Mouse (Mus musculus) heart, adult 11 months (tissue): ENCODE results near the gene Adgrf3.

ENCODE experiments used
- DNase-seq: peaks from one replicate; pipeline ENCODE4 v3.0.0; 2022

Adgrf3 gene

DNA sequence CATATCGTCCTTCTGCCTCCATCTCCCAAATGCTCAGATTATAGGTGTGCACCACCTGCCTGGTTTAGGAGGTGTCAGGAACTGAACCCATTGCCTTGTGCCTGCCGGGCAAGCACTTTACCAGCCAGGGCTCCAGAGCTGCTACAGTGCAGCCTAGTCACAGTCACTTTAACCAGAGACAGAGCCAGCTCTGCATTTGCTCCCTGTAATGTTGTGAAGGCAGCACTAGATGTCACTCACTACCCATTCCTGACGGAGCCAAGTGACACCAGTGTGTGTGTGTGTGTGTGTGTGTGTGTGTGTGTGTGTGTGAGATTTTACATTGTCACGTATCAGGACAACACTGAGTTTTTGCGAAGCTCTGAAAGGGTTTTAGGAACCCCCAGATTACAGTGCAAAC, 4.0 kb downstream of the Adgrf3 start:
- peak; percentile 89 for DNase-seq

DNA sequence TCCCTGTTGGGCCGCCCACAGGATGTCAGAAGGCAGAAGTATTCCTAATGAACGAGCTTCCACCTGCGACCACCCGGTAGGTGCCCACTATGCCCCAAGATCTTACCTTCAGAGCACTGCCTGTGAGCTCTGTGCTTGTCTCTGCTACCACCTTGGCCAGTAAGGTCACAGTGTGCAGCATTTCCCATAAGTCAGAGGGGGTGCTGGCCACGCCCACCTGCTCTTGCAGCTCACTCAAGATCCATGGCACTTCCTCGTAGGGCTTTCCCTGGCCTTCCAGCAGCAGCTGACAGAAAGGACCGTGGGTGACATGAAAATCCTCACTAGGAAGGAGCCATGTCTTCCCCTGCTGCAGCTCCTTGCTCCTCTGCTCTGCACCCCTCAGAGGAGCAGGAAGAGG, 7.3 kb downstream of the Adgrf3 start:
- peak; percentile 85 for DNase-seq

DNA sequence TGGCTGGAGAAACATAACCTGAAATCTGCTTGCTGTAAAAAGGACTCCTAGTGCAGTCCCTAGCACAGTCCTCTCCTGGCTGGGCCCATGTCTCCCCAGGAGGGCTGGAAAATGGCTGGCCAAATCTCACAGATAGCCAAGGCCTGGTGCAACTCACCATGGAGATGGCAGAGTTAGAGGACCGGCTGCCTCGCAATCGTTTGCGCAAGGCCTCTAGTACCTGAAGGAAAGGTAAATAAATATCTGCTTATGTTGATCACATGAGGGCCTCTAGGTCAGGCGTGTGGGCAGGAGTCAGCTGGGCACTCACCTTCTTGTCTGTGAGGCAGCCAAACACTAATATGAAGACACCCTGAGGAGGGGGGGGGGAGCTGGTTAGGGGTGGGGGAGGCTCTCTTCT, 10.2 kb downstream of the Adgrf3 start:
- DNase-seq = peak; percentile 90

DNA sequence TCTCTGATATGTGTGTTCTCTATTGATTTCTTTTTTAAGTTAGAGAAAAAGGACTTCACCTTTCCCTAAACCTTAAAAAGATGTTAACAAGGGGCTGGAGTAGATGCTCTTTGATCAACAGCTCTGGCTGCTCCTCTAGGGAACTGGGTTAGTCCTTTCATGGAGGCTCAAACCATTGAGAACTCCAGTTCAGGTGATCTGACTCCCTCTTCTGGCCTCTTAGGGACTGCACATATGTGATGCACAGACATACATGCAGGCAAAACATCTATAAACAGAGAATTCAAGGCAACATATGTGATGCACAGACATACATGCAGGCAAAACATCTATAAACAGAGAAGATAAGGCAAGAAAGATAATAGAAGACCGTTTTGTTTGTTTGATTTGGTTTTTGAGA, 13.1 kb downstream of the Adgrf3 start:
- DNase-seq = peak; percentile 46

DNA sequence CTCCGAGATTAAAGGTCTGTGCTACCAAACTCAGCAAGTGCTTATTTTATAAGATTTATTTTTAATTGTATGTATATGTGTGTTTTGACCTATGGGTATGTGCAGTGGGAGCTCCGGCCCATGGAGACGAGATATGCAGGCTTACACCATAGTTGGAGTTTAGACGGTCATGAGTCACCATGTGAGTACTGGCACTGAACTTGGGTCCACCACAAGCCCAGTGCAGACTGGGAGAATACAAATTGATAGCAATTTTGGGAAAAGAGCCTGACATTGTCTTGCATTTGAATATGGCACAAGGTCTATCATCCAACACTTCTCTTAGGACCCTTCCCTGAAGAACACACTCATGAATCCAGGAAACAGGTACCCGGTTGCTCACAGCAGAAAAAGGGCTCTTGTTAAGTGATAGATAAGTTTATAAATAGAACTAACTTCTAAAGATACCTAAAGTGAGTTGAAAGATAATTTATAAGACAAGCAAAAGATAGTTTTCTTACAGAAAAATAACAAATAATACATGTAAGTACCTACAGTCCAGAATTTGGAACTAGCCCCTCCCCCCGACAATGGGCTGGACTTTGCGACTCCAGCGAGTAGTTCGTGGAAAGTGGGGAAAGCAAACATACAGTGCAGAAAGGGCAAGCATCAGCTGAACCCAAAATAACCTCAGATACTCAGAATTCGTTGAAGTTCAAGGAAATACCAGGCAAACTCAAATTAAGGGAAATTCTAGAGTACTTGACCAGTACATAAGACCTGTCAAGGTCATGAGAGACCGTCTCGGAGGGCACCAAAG, 17.6 kb downstream of the Adgrf3 start:
- peak; percentile 80 for DNase-seq

DNA sequence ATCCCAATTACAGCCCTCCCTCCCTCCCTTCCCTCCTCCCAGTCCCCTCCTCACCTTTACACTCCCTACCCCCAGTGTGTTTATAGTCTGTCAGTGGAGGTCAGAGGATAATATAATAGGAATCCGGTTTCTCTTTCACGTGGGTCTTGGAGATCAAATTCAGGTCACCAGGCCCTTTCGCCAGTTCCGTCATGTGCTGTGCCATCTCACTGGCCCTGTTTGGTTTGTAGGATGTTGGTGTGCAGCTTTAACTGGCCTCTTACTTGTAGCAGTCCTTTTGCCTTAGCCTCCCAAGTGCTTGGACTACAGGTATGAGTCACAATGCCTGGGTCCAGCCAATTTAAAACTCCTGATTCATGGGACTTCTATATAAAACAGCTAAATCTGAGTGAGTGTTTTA, 29.7 kb downstream of the Adgrf3 start:
- DNase-seq = peak; percentile 95

DNA sequence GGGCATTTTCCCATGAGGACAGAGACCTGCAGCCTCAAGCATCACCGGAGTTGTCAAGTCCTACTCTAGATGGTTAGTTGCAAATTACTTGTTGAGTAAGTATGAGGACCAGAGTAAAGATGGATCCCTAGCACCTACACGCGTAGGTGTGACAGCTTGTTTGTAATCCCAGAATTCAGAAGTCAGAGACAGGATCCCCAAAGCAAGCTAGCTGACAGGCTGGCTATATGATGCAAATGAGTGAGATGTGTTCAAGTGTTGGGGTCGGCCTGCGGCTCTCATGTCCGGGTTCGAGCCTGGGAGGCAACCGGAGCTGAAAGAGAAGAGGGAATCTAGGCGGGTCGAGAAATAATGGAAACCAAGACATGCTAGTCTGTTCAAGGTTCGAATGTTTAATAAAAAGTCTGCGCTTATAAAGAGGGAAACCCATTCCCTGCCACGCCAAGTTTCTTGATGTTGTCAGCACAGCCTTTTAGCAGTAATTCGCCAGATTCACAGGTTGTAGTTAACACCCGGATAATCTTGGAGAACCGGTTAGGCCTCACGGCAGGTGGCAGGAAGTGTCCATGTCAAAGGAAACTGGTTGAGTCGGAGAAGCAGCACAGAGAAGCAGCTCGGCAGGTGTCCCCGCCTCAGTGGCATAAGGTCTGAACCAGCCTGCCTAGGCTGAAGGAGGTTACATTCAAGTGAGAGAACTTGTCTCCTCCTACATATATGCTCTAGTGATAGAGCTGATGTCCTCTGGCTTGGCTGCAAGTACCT, 32.4 kb downstream of the Adgrf3 start:
- DNase-seq = peak; percentile 79

DNA sequence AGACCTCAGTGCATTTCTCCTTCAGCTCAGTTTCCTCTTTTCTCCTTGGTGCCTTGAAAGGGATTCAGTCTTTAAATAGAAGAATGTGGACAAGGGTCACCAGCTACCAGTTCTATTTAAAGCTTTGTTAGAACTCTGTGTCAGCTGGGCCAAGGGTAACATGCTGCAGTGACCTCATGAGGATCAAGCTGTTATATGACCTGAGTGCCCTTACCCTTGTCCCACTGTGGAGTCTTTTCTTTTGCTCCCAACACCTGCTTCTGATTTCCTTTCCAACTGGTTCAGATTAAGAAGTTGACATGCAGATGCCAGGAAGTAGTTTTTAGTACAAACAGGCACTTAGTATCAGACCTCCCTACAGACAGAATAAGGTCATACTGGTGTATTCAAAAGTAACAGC, 33.4 kb downstream of the Adgrf3 start:
- peak; percentile 93 for DNase-seq

DNA sequence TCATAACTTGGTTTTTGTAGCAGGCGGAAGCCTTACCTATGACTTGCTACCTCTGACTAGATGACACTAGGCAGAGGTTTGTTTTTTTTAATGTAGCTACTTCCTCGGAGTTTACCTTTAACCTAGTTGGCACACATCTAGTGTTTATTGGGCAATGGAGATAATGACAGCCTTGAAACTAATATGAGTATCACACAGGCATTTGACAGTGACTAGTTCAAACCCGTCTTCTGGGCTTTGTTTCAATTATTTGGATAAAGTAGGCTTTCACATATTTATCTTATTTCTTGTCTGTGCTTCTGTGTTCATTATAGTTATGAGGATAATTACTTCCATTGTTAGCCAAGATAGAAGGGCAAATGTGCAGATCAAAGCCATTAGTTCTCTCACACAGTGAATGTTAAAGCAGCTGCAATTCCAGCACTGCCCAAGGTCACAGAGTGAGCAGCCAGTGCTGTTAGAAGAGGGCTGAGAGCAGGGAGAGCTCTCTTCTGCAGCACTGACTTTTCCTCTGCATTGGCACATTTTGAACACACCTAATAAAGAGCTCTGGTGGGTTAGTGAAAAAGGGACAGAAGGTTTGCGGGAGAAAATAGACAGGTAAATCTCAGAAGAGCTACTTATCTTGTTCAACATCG, 35.1 kb downstream of the Adgrf3 start:
- peak; percentile 91 for DNase-seq

DNA sequence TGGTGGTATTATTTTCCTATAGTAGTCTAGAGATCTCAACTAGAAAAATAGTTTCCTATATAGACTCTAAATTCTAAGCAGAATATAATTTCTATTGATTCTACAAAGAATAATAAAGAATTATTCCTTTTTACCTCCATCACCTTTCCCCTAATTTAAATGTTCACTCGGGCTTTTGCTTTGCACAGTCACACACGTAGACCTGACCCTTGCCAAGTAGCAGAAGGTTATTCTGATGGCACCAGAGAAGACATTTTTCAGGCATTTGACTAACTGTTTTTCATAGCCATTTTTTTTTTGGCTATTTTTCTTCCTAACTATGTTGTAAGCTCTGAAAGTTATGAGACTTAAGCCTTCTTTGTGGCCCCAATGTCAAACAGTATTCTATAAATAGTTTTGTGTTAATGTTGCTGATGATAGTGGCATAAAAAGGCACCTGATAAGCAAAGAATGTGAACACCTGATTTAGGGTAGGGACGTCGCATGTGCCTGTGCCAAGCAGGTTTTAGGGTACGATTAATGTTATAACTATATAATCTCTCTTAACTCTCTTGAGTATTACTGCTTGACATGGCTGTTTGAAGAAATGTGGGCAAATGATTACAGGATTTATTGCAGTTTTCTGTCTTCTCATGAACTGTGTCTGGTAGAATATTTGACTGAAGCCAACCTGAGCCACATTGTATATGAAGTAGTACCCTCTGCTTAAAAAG, 40.1 kb downstream of the Adgrf3 start:
- peak; percentile 31 for DNase-seq

DNA sequence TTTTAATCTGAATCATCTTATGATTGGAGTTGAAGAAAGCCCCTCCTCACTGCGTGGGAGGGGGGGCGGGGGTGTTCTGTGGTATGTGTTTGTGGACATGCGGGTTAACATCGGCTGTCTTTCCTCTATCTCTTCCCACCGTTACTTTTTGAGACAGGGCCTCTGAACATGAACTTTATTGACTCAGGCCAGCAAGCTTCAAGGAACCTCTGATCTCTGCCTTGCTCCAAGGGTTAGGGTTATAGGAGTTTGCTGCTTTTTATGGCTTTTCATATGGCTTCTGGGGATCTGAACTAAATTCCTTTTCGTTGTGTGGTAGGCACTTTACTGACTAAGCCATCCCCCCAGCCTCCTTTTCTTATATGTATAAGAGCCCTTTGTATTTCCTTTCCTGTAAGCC, 43.2 kb downstream of the Adgrf3 start:
- no peak for DNase-seq

DNA sequence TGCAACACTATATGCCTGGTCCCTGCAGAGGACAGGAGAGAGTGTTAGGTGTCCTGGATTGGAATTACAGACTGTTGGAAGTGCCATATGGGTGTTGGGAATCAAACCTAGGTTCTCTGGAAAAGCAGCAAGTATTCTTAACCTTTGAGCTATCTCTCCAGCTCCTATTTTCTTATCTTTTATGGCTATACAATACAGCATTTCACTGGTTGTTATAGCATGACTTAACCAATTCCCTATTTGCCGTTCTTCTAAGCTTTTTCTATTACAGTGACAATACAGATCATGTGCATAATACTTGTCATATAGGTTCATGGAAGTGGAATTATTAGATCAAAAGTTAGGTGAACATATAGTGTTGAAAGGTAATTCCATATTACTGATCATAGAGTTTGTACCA, 43.7 kb downstream of the Adgrf3 start:
- DNase-seq = no peak

DNA sequence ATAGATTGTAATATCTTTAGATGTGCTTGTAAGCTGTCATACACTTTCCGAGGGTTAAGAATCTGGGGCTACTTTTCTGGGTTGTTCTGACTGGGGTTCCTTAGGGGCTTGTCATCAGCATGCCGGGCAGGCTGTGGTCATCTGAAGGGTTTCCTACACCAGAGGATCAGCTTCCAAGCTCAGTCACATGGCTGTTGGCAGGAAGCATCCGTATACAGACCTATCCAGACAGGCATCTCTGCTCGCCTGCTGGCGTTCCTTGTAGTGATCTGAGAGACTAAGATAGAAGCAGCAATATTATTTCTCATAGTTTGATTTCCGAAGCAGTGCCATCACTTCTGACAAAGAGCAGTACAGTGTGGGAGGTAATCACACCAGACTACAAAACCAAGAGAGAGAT, 45.9 kb downstream of the Adgrf3 start:
- DNase-seq = peak; percentile 96

DNA sequence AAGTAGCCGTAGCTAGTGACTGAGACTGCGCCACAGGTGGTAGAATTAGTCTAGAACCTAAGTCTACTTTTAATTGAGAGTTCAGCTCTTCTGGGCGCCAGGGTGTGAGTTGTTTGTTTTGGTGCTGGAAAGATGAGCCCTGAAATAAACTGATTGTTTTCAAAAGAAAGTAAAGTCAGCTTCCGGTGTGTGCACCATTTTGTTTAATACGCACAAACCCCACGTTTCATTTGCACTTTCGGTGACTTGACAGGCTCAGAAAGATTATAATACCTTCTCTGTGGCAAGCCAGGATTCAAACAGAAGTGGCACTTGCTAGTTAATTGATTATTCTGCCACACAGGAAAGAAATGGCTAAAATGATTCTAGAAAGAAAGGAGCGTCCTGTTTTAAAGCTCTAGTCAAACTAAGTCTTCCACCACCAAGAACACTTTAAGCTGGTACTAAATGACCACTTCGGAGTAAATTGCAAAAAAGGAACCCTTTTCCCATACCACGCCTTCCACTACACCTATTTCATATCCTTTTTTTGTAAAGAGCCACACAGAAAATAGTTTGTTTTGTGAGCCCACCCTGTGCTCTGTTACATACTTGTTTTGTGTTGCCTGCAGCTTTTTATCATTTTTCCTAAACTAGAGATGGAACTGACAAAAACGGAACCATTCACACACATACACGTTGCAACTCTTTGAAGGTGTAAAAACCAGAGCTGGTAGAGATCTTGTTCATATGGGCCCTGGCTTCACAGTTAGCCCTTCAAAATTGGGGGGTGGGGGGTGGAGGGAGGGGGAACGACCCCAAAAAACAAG, 49.5 kb downstream of the Adgrf3 start:
- no peak for DNase-seq

DNA sequence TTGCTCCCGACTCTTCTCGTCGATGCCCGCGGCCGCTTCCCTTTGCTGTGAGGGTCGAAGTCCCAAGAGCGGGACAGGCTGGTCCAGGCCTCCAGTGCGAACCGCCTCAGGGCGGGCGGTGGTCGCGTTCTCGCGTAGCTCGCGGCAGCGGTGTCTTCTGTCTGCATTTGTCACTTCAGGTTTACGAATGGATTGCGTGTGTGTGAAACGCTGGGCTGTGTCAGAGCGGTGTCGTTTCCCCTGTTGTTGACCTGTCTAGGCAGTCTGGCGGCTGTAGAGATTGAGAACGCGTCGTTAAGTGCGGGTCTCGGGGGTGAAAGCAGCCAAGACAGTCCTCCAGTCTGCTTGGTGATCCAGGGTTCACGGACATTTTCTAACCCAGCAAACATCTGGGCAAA, 50.1 kb downstream of the Adgrf3 start:
- DNase-seq = no peak

DNA sequence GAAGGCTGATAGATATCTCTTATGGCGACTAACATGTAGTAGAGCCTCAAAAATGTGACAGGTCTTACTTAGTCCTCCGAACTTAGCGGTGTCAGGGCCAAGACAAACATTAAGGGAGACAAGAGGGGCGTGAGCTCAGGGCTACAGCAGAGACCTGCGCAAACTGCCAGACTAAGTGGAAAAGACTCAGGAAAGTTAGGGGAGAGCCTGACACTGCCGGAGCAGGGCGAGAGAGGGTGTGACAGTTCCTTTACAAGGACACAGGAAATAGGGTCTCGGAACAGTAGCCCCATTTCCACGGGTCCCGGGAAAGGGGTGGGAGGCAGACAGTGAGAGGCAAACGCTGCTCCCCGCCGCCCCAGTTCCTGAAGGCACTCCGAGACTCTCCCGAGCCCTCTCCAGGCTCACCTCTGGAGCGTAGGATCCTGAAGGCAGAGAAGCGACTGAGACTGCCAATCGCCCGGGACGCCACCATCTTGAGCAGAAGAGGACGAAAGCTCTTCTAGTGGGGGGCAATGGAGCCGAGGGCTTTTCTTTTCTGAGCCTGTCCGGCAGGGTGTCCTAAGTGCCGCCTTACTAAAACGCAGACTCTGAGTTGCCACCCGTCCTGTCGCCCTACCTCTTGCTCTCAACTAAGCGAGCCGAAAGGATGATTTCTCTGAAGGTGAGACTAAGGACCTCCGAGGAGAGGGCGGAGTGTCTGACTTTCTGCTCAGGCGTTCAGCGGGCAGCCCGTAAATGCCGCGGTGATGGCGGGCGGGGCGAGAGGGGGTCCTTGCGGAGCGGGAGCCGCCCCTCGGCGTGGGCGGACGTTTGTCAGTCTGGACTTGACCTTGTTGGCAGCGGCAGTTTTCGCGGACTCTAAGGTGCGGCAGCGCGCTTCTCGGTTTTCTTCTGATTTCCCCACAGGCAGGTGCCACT, 50.8 kb downstream of the Adgrf3 start, which contains the start of the genes Hadha and Hadhb:
Gene Hadha, minus strand, starts transcription at position 689 of the 921 bp plus-strand sequence.
Gene Hadhb, plus strand, starts transcription at position 775 of the 921 bp plus-strand sequence.
- peak; percentile 99 for DNase-seq

DNA sequence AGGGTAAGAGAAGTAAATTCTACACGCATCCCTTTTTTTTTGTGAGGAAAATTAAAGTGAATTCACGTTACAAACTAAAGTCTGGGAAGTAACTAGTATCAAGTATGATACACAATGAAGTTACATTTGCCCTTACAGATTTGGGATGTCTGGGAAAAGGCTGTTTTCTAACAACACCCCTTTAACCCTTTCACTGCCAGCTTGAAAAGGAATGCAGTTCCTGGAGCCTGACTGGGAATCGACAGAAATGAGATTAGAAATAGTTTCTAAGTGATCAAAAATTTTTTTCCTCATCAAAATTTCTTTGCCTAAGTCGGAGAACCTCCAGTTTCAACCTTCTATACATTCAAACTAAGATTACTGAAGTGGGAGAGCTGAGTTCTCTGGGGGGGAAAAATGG, 51.5 kb downstream of the Adgrf3 start:
- no peak for DNase-seq

DNA sequence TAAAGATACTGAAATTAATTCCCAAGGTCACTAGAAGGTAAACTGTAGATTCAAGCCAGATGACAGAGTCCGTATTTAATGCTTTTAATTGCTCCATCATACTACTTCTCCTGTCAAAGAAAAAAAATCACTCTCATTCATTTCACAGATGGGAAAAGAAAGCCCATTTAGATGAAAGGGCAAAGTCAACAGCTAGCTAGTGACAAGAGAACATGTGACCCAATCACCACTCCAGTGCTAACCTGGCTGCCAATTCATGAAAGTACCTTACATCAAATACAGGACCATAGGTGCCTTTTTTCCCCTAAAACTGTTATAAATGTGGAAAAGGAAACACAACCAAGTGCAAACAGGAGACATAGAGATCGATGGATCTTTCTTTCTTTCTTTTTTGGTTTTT, 52.3 kb downstream of the Adgrf3 start:
- peak; percentile 68 for DNase-seq

DNA sequence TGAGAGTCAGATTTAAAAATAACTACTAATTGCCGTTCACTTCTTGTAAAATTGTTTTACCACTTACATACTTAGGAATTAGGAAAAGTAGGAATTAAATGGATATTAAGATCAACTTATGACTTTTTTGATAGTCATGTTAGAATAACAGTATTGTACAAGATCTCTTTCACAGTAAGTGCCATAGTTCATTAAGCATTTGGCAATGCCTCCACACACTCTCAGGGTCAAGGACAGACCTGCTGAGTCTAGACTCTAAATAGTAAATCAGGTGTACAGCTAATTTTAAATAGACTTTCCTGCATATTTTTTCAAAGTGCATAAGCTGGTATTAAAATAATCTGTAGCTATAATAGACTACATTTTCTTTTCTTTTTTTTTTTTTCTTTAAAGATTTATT, 53.1 kb downstream of the Adgrf3 start:
- peak; percentile 56 for DNase-seq

DNA sequence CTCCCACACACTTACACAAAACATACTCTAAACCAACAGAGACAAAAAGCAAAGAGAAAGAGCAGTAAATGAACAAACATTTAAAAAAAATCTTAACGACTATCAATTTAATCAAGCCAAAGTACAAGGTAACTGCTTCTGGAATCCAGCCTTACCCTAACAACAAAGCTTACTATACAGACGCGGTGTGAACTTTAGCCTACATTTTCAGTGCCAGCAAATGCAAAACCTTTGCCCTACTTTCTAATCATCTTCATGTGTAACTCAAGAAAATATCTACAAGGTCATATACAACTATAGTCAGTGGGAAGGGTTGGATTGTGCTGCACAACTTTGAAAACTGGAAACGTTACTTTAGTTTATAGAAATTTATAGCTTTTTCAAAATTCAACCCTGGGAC, 53.5 kb downstream of the Adgrf3 start:
- peak; percentile 88 for DNase-seq
